Mouse (Mus musculus): ENCODE data around the gene Dgkb. TPM values are rescaled to one million over a fixed set of nuclear protein-coding genes. Genes with fewer than 3 reads are reported as not detected.

The Dgkb gene
- polyA plus RNA-seq, 1 experiment: not detected

GRCm38 (mm10) chr12:37988066-37988591, 170.6 kb downstream of the Dgkb start:
- H3K4me2 ChIP-seq (ENCODE audit: low read depth): no peak overlapping the region
- no peaks in the 10 kb centered on the region for H3K27me3 ChIP-seq (ENCODE audit: control insufficient read depth, insufficient read depth, insufficient read length)
- H3ac ChIP-seq (ENCODE audit: control insufficient read depth, insufficient read length): no peak overlapping the region
- TF ChIP-seq USF1 (IDR thresholded peaks at IDR 0.05; ENCODE audit: low read depth) (no peak), POLR2AphosphoS2 (IDR thresholded peaks at IDR 0.05; ENCODE audit: insufficient read length, low read depth) (no peak), TCF3 (IDR thresholded peaks at IDR 0.05; ENCODE audit: insufficient read length, low read depth) (no peak), CEBPB (IDR thresholded peaks at IDR 0.05; ENCODE audit: insufficient read depth, poor library complexity, severe bottlenecking) (no peak), POLR2A (IDR thresholded peaks at IDR 0.05; ENCODE audit: insufficient read length, low read depth) (no peak), MYOG (IDR thresholded peaks at IDR 0.05; ENCODE audit: control insufficient read depth in 1 of 3, insufficient read depth in 1 of 3, insufficient read length in 2 of 3, low read depth in 2 of 3) (no peak), MYOD1 (IDR thresholded peaks at IDR 0.05; ENCODE audit: control insufficient read depth in 1 of 3, insufficient read length in 2 of 3, low read depth in 2 of 3) (no peak), REST (IDR thresholded peaks at IDR 0.05; ENCODE audit: insufficient read depth, insufficient read length) (no peak), E2F4 (IDR thresholded peaks at IDR 0.05; ENCODE audit: insufficient read depth) (no peak)
- no peak overlapping the region for H3K4me3 ChIP-seq
- H3K36me3 ChIP-seq (ENCODE audit: control insufficient read depth, insufficient read depth): no peaks in the 10 kb centered on the region
- no peaks in the 10 kb centered on the region for H3K79me2 ChIP-seq (ENCODE audit: control insufficient read depth, insufficient read depth)

GRCm38 (mm10) chr12:37993221-37993620, 175.7 kb downstream of the Dgkb start:
- Histone ChIP-seq H3K36me3 (ENCODE audit: control insufficient read depth, insufficient read depth) (no peaks in the 10 kb centered on the region), H3K4me2 (ENCODE audit: low read depth) (no peak overlapping the region), H3K79me2 (ENCODE audit: control insufficient read depth, insufficient read depth) (no peaks in the 10 kb centered on the region), H3K27me3 (ENCODE audit: control insufficient read depth, insufficient read depth, insufficient read length) (no peaks in the 10 kb centered on the region), H3ac (ENCODE audit: control insufficient read depth, insufficient read length) (no peak overlapping the region), H3K4me3 (no peak overlapping the region)
- TF ChIP-seq TCF3 (IDR thresholded peaks at IDR 0.05; ENCODE audit: insufficient read length, low read depth) (no peak), SRF (IDR thresholded peaks at IDR 0.05; ENCODE audit: control insufficient read depth, insufficient read length, low read depth) (no peak), MYOD1 (IDR thresholded peaks at IDR 0.05; ENCODE audit: control insufficient read depth in 1 of 3, insufficient read length in 2 of 3, low read depth in 2 of 3) (no peak)

- no peaks in the 10 kb centered on the region for H3K36me3 ChIP-seq (ENCODE audit: control insufficient read depth, insufficient read depth)
- H3K4me2 ChIP-seq (ENCODE audit: low read depth): no peak overlapping the region
- no peak for TF ChIP-seq CEBPB (IDR thresholded peaks at IDR 0.05; ENCODE audit: insufficient read depth, poor library complexity, severe bottlenecking)
- no peak for TF ChIP-seq E2F4 (IDR thresholded peaks at IDR 0.05; ENCODE audit: insufficient read depth)
- no peak for TF ChIP-seq USF1 (IDR thresholded peaks at IDR 0.05; ENCODE audit: low read depth)
- no peak for TF ChIP-seq MYOG (IDR thresholded peaks at IDR 0.05; ENCODE audit: control insufficient read depth in 1 of 3, insufficient read depth in 1 of 3, insufficient read length in 2 of 3, low read depth in 2 of 3)
- TF ChIP-seq POLR2AphosphoS2 (IDR thresholded peaks at IDR 0.05; ENCODE audit: insufficient read length, low read depth): no peak
- TF ChIP-seq MYOD1 (IDR thresholded peaks at IDR 0.05; ENCODE audit: control insufficient read depth in 1 of 3, insufficient read length in 2 of 3, low read depth in 2 of 3): no peak
- TF ChIP-seq REST (IDR thresholded peaks at IDR 0.05; ENCODE audit: insufficient read depth, insufficient read length): no peak
- TF ChIP-seq MAX (IDR thresholded peaks at IDR 0.05; ENCODE audit: low read depth): no peak
- no peak for TF ChIP-seq SRF (IDR thresholded peaks at IDR 0.05; ENCODE audit: control insufficient read depth, insufficient read length, low read depth)
- TF ChIP-seq TCF3 (IDR thresholded peaks at IDR 0.05; ENCODE audit: insufficient read length, low read depth): no peak
- no peak for TF ChIP-seq TCF12 (IDR thresholded peaks at IDR 0.05; ENCODE audit: insufficient read depth, poor library complexity, severe bottlenecking)
- no peak for TF ChIP-seq POLR2A (IDR thresholded peaks at IDR 0.05; ENCODE audit: insufficient read length, low read depth)
- no peak overlapping the region for H3ac ChIP-seq (ENCODE audit: control insufficient read depth, insufficient read length)
- no peak overlapping the region for H3K4me3 ChIP-seq
- no peaks in the 10 kb centered on the region for H3K27me3 ChIP-seq (ENCODE audit: control insufficient read depth, insufficient read depth, insufficient read length)
- no peaks in the 10 kb centered on the region for H3K79me2 ChIP-seq (ENCODE audit: control insufficient read depth, insufficient read depth)
Observed at GRCm38 (mm10) chr12:37996417-37996946, 179.0 kb downstream of the Dgkb start.

- Histone ChIP-seq H3K79me2 (ENCODE audit: control insufficient read depth, insufficient read depth) (no peaks in the 10 kb centered on the region), H3K36me3 (ENCODE audit: control insufficient read depth, insufficient read depth) (no peaks in the 10 kb centered on the region), H3ac (ENCODE audit: control insufficient read depth, insufficient read length) (no peak overlapping the region), H3K4me2 (ENCODE audit: low read depth) (no peak overlapping the region), H3K27me3 (ENCODE audit: control insufficient read depth, insufficient read depth, insufficient read length) (no peaks in the 10 kb centered on the region), H3K4me3 (no peak overlapping the region)
- TF ChIP-seq REST (IDR thresholded peaks at IDR 0.05; ENCODE audit: insufficient read depth, insufficient read length): no peak
- TF ChIP-seq E2F4 (IDR thresholded peaks at IDR 0.05; ENCODE audit: insufficient read depth): no peak
- no peak for TF ChIP-seq TCF3 (IDR thresholded peaks at IDR 0.05; ENCODE audit: insufficient read length, low read depth)
- no peak for TF ChIP-seq CEBPB (IDR thresholded peaks at IDR 0.05; ENCODE audit: insufficient read depth, poor library complexity, severe bottlenecking)
- no peak for TF ChIP-seq POLR2AphosphoS2 (IDR thresholded peaks at IDR 0.05; ENCODE audit: insufficient read length, low read depth)
- TF ChIP-seq MYOG (IDR thresholded peaks at IDR 0.05; ENCODE audit: control insufficient read depth in 1 of 3, insufficient read depth in 1 of 3, insufficient read length in 2 of 3, low read depth in 2 of 3): no peak
- TF ChIP-seq TCF12 (IDR thresholded peaks at IDR 0.05; ENCODE audit: insufficient read depth, poor library complexity, severe bottlenecking): no peak
- TF ChIP-seq MYOD1 (IDR thresholded peaks at IDR 0.05; ENCODE audit: control insufficient read depth in 1 of 3, insufficient read length in 2 of 3, low read depth in 2 of 3): no peak
Observed at GRCm38 (mm10) chr12:38017674-38018073, 200.1 kb downstream of the Dgkb start.

GRCm38 (mm10) chr12:38047256-38047655, 229.7 kb downstream of the Dgkb start:
- no peaks in the 10 kb centered on the region for H3K79me2 ChIP-seq (ENCODE audit: control insufficient read depth, insufficient read depth)
- no peaks in the 10 kb centered on the region for H3K36me3 ChIP-seq (ENCODE audit: control insufficient read depth, insufficient read depth)
- no peaks in the 10 kb centered on the region for H3K27me3 ChIP-seq (ENCODE audit: control insufficient read depth, insufficient read depth, insufficient read length)
- H3K4me3 ChIP-seq: no peak overlapping the region
- no peak overlapping the region for H3ac ChIP-seq (ENCODE audit: control insufficient read depth, insufficient read length)
- TF ChIP-seq REST (IDR thresholded peaks at IDR 0.05; ENCODE audit: insufficient read depth, insufficient read length): no peak
- no peak for TF ChIP-seq CEBPB (IDR thresholded peaks at IDR 0.05; ENCODE audit: insufficient read depth, poor library complexity, severe bottlenecking)
- no peak for TF ChIP-seq MYOD1 (IDR thresholded peaks at IDR 0.05; ENCODE audit: control insufficient read depth in 1 of 3, insufficient read length in 2 of 3, low read depth in 2 of 3)
- TF ChIP-seq E2F4 (IDR thresholded peaks at IDR 0.05; ENCODE audit: insufficient read depth): no peak
- TF ChIP-seq TCF3 (IDR thresholded peaks at IDR 0.05; ENCODE audit: insufficient read length, low read depth): no peak
- TF ChIP-seq TCF12 (IDR thresholded peaks at IDR 0.05; ENCODE audit: insufficient read depth, poor library complexity, severe bottlenecking): no peak
- TF ChIP-seq MAX (IDR thresholded peaks at IDR 0.05; ENCODE audit: low read depth): no peak
- no peak for TF ChIP-seq MYOG (IDR thresholded peaks at IDR 0.05; ENCODE audit: control insufficient read depth in 1 of 3, insufficient read depth in 1 of 3, insufficient read length in 2 of 3, low read depth in 2 of 3)
- no peak for TF ChIP-seq POLR2A (IDR thresholded peaks at IDR 0.05; ENCODE audit: insufficient read length, low read depth)
- no peak for TF ChIP-seq SRF (IDR thresholded peaks at IDR 0.05; ENCODE audit: control insufficient read depth, insufficient read length, low read depth)
- TF ChIP-seq POLR2AphosphoS2 (IDR thresholded peaks at IDR 0.05; ENCODE audit: insufficient read length, low read depth): no peak
- no peak for TF ChIP-seq USF1 (IDR thresholded peaks at IDR 0.05; ENCODE audit: low read depth)
- no peak overlapping the region for H3K4me2 ChIP-seq (ENCODE audit: low read depth)
